Mouse (Mus musculus) heart, adult 2 months (tissue): ENCODE measurements around the gene Eno4.

Experiments used
- CTCF ChIP-seq: fragments of 200-600 bp; IDR thresholded peaks from 2 replicates; pipeline ENCODE4 v1.8.1; 2022; ENCODE audit warnings: antibody characterized with exemption, mild to moderate bottlenecking, moderate library complexity
- EP300 ChIP-seq: fragments of 200-500 bp; IDR thresholded peaks from 2 replicates; pipeline ENCODE4 v1.6.1; 2011; ENCODE audit warnings: low read depth, low read length, control low read depth; ENCODE audit not compliant: insufficient read depth
- POLR2A ChIP-seq: fragments of 200-500 bp; IDR thresholded peaks from 2 replicates; pipeline ENCODE4 v1.6.1; 2011; ENCODE audit warnings: mild to moderate bottlenecking, low read depth, low read length, control low read depth; ENCODE audit not compliant: insufficient read depth

DNA sequence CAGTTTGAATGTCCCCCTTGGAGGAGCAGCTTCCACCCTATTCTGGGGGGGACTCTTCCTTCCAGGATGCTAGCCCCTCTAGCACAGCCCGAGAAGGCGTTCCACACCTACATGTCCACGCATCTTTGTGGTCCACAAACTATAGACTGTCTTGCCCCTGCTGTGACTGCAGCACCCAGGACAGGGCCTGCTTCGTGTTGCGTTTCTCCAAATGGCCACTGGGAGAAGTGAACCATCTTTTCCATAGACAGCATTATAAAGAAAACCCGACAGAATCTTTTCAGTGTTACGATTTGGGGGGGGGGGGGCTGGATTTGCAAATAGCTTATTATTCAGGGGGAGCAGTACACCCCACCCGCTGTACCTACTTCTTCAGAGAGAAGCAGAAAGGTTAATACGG is 36.5 kb upstream of the Eno4 start:
- TF ChIP-seq CTCF (no peak), EP300 (no peak), POLR2A (no peak)
